Mouse (Mus musculus): ENCODE measurements at regions not wholly inside any gene's neighbourhood (a gene's known extent, or its start where the extent isn't known, plus 50 kb on each side); places are given as distances from the start of the nearest gene placed in this dataset.
A peak's percentile ranks its signal among the peaks of the same experiment; 100 is the strongest.

DNA sequence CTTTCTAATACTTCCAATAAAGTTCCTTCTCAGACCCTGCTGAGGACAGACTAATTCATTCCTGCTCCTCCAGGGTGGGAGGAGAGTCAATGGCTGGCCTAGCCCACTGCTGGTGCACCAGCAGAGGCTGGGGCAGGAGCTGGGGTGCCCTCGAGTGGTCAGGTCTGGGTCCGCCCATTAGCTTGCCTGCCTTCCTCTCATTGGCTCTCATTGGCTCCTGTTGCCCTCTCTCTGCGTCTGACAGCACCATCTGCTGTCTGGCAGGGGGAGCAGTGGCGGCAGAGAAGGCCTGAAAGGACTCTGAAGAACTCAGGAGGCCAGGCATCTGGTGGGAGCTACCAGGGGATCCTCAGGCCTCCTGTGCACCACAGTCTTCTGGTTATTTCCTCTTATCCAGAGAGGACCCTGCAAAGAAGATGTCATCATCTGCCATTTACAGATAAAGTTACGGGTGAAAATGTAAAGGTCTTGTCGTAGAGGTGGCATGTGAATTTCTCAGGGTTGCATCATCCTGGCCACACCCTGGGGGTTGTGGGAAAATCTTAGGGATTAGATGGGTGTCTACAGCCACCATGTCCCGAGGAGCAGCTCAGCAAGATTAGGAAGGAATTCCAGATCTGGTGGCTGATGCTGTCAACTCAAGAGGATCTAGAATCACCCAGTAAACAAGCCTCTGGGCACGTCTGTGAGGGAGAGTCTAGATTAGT, 66.6 kb upstream of the Gli2 start:
- Histone ChIP-seq H3K27ac (ENCODE audit: low read depth) (no peak overlapping the region), H3K4me3 (ENCODE audit: low read depth, low read length) (no peak overlapping the region), H3K4me1 (ENCODE audit: insufficient read depth) (no peaks in the 10 kb centered on the region), H3K4me2 (ENCODE audit: low read depth, low read length) (no peak overlapping the region), H3K36me3 (replicated peaks; ENCODE audit: insufficient read depth, low read length) (no peaks in the 10 kb centered on the region), H3K9ac (replicated peaks) (no peak overlapping the region), H3K9me3 (ENCODE audit: low read length) (no peaks in the 10 kb centered on the region), H3K27me3 (ENCODE audit: insufficient read depth, low read length) (no peaks in the 10 kb centered on the region)
- ATAC-seq (no peak), DNase-seq (peak; percentile 16)
- 34% methylated on average over 8 of the region's 8 CpGs for WGBS (ENCODE audit: insufficient replicate concordance)
- TF ChIP-seq CTCF (IDR thresholded peaks at IDR 0.05; ENCODE audit: low read depth): peak; percentile 45
- no peak for TF ChIP-seq EP300 (IDR thresholded peaks at IDR 0.05; ENCODE audit: low read depth)

- Histone ChIP-seq H3K4me2 (ENCODE audit: low read depth, low read length) (no peak overlapping the region), H3K27me3 (ENCODE audit: insufficient read depth, low read length) (no peaks in the 10 kb centered on the region), H3K9ac (replicated peaks) (no peak overlapping the region), H3K9me3 (ENCODE audit: low read length) (no peaks in the 10 kb centered on the region), H3K4me1 (ENCODE audit: insufficient read depth) (no peaks in the 10 kb centered on the region), H3K36me3 (replicated peaks; ENCODE audit: insufficient read depth, low read length) (no peaks in the 10 kb centered on the region), H3K27ac (ENCODE audit: low read depth) (no peak overlapping the region), H3K4me3 (ENCODE audit: low read depth, low read length) (no peak overlapping the region)
- DNase-seq: no peak
- no peak for TF ChIP-seq EP300 (IDR thresholded peaks at IDR 0.05; ENCODE audit: low read depth)
- TF ChIP-seq CTCF (IDR thresholded peaks at IDR 0.05; ENCODE audit: low read depth): no peak
- WGBS (ENCODE audit: insufficient replicate concordance): 72% methylated on average over 7 of the region's 7 CpGs
- no peak for ATAC-seq
Measured at GRCm38 (mm10) chr1:119115106-119115674, 61.8 kb upstream of the Gli2 start.

DNA sequence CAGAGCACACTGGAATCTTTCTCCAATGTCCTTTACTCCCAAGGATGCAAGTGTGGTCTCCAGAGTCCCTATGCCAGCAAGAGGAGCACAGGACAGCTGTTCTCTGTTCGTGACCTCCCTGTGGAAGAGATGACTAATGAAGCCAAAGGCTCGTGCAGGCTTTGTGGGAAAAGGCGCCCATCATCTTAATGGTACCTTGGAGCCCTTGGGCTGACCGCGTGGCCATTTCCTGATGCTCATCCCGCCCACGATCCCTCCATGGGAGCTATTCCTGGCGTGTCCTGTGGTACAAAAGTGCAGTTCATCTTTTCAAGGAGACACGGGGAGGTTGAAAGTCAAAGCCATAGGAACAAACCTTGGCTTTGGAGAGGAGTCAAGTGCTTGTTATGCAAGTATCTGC, 55.2 kb upstream of the Gli2 start:
- DNase-seq: no peak
- H3K4me3 ChIP-seq (ENCODE audit: low read depth, low read length): no peak overlapping the region
- ATAC-seq: no peak
- TF ChIP-seq CTCF (IDR thresholded peaks at IDR 0.05; ENCODE audit: low read depth): no peak
- no peak for TF ChIP-seq EP300 (IDR thresholded peaks at IDR 0.05; ENCODE audit: low read depth)
- H3K9ac ChIP-seq (replicated peaks): no peak overlapping the region
- 71% methylated on average over 9 of the region's 9 CpGs for WGBS (ENCODE audit: insufficient replicate concordance)
- H3K4me1 ChIP-seq (ENCODE audit: insufficient read depth): no peaks in the 10 kb centered on the region
- H3K27me3 ChIP-seq (ENCODE audit: insufficient read depth, low read length): no peaks in the 10 kb centered on the region
- H3K4me2 ChIP-seq (ENCODE audit: low read depth, low read length): no peak overlapping the region
- H3K27ac ChIP-seq (ENCODE audit: low read depth): no peak overlapping the region
- H3K9me3 ChIP-seq (ENCODE audit: low read length): no peaks in the 10 kb centered on the region
- no peaks in the 10 kb centered on the region for H3K36me3 ChIP-seq (replicated peaks; ENCODE audit: insufficient read depth, low read length)

DNA sequence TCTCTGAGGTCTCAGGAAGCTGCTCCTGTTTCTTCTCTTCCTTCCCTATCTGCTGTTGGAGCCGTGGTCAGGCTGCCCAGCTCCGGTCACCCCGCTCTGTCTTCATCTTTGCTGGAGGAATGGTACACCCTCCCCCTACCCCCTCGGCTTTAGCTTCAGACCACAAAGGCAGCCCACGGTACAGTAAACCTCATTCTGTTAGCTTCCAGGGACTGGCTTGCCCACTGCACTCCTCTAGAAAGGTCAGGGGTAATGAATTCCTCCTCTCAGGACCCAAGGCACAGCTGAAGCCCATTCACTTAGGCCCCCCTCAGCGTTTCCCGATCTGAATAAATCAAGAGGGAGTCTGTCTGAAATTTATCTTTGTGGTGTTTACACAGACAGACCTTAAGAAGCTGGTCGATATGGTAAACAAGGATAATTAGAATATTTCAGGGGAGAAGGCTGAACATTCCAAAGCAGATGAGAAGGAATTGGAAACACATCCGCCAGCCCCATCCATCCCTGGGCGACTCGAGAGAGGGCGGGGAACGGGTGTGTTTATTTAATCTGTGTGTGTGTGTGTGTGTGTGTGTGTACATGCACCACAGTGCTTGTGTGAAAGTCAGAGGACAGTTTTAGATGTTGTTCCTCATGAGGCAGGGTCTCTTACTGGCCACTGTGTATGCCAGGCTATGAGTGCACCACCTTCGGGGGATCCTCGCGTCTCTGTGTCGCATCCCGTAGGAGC, 53.0 kb upstream of the Gli2 start:
- no peaks in the 10 kb centered on the region for H3K4me1 ChIP-seq (ENCODE audit: insufficient read depth)
- H3K27ac ChIP-seq (ENCODE audit: low read depth): no peak overlapping the region
- DNase-seq: no peak
- no peaks in the 10 kb centered on the region for H3K9me3 ChIP-seq (ENCODE audit: low read length)
- no peaks in the 10 kb centered on the region for H3K27me3 ChIP-seq (ENCODE audit: insufficient read depth, low read length)
- H3K9ac ChIP-seq (replicated peaks): no peak overlapping the region
- no peak for ATAC-seq
- no peak overlapping the region for H3K4me3 ChIP-seq (ENCODE audit: low read depth, low read length)
- no peaks in the 10 kb centered on the region for H3K36me3 ChIP-seq (replicated peaks; ENCODE audit: insufficient read depth, low read length)
- no peak overlapping the region for H3K4me2 ChIP-seq (ENCODE audit: low read depth, low read length)
- TF ChIP-seq CTCF (IDR thresholded peaks at IDR 0.05; ENCODE audit: low read depth) (no peak), EP300 (IDR thresholded peaks at IDR 0.05; ENCODE audit: low read depth) (no peak)
- WGBS (ENCODE audit: insufficient replicate concordance): 67% methylated on average over 18 of the region's 18 CpGs

All from liver, postnatal 0 days (tissue).